Mouse (Mus musculus): ENCODE results near the gene Tff2. TPM values are rescaled to one million over a fixed set of nuclear protein-coding genes. Genes with fewer than 3 reads are reported as not detected.

Gene Tff2
- polyA plus RNA-seq, 1 experiment = 19.0 TPM

- no peaks in the 10 kb centered on the region for H3K4me1 ChIP-seq (ENCODE audit: control insufficient read depth, insufficient read depth, insufficient read length, low read length)
- WGBS = 73% methylated on average over 15 of the region's 15 CpGs
- H3K36me3 ChIP-seq (ENCODE audit: control insufficient read depth, insufficient read depth, low read length) = no peaks in the 10 kb centered on the region
- no peak for TF ChIP-seq POLR2A (IDR thresholded peaks at IDR 0.05; ENCODE audit: low read depth, low read length)
- H3K4me3 ChIP-seq (ENCODE audit: low read depth, low read length) = no peak overlapping the region
- H3K27me3 ChIP-seq (ENCODE audit: control insufficient read depth, insufficient read depth, low read length) = no peaks in the 10 kb centered on the region
- H3K27ac ChIP-seq (ENCODE audit: insufficient read depth, low read depth, low read length) = no peak overlapping the region
These were observed 35.7 kb downstream of the Tff2 start for GRCm38 (mm10) chr17:31108388-31108787.

- H3K4me3 ChIP-seq (ENCODE audit: low read depth, low read length) = no peak overlapping the region
- H3K27me3 ChIP-seq (ENCODE audit: control insufficient read depth, insufficient read depth, low read length) = no peaks in the 10 kb centered on the region
- no peaks in the 10 kb centered on the region for H3K36me3 ChIP-seq (ENCODE audit: control insufficient read depth, insufficient read depth, low read length)
- TF ChIP-seq POLR2A (IDR thresholded peaks at IDR 0.05; ENCODE audit: low read depth, low read length) (no peak), CTCF (IDR thresholded peaks at IDR 0.05; ENCODE audit: extremely low read depth, insufficient read length, insufficient replicate concordance, low read depth, low read length) (no peak)
- WGBS = 76% methylated on average over 8 of the region's 8 CpGs
- H3K4me1 ChIP-seq (ENCODE audit: control insufficient read depth, insufficient read depth, insufficient read length, low read length) = no peaks in the 10 kb centered on the region
- no peak overlapping the region for H3K27ac ChIP-seq (ENCODE audit: insufficient read depth, low read depth, low read length)
These were observed 40.3 kb downstream of the Tff2 start for GRCm38 (mm10) chr17:31103823-31104222.

- TF ChIP-seq CTCF (IDR thresholded peaks at IDR 0.05; ENCODE audit: extremely low read depth, insufficient read length, insufficient replicate concordance, low read depth, low read length) (no peak), POLR2A (IDR thresholded peaks at IDR 0.05; ENCODE audit: low read depth, low read length) (no peak)
- 79% methylated on average over 8 of the region's 8 CpGs for WGBS
- H3K36me3 ChIP-seq (ENCODE audit: control insufficient read depth, insufficient read depth, low read length) = no peaks in the 10 kb centered on the region
- H3K27me3 ChIP-seq (ENCODE audit: control insufficient read depth, insufficient read depth, low read length) = no peaks in the 10 kb centered on the region
- no peaks in the 10 kb centered on the region for H3K4me1 ChIP-seq (ENCODE audit: control insufficient read depth, insufficient read depth, insufficient read length, low read length)
- no peak overlapping the region for H3K4me3 ChIP-seq (ENCODE audit: low read depth, low read length)
- H3K27ac ChIP-seq (ENCODE audit: insufficient read depth, low read depth, low read length) = no peak overlapping the region
These were observed 41.0 kb downstream of the Tff2 start for GRCm38 (mm10) chr17:31103007-31103570.

- H3K4me1 ChIP-seq (ENCODE audit: control insufficient read depth, insufficient read depth, insufficient read length, low read length) = no peaks in the 10 kb centered on the region
- TF ChIP-seq POLR2A (IDR thresholded peaks at IDR 0.05; ENCODE audit: low read depth, low read length) = no peak
- no peak for TF ChIP-seq CTCF (IDR thresholded peaks at IDR 0.05; ENCODE audit: extremely low read depth, insufficient read length, insufficient replicate concordance, low read depth, low read length)
- no peak overlapping the region for H3K4me3 ChIP-seq (ENCODE audit: low read depth, low read length)
- H3K27ac ChIP-seq (ENCODE audit: insufficient read depth, low read depth, low read length) = no peak overlapping the region
- WGBS = 77% methylated on average over 5 of the region's 5 CpGs
- H3K36me3 ChIP-seq (ENCODE audit: control insufficient read depth, insufficient read depth, low read length) = no peaks in the 10 kb centered on the region
- no peaks in the 10 kb centered on the region for H3K27me3 ChIP-seq (ENCODE audit: control insufficient read depth, insufficient read depth, low read length)
These were observed 45.3 kb downstream of the Tff2 start for GRCm38 (mm10) chr17:31098788-31099187.

GRCm38 (mm10) chr17:31096893-31097292, 47.2 kb downstream of the Tff2 start:
- no peak overlapping the region for H3K27ac ChIP-seq (ENCODE audit: insufficient read depth, low read depth, low read length)
- H3K4me1 ChIP-seq (ENCODE audit: control insufficient read depth, insufficient read depth, insufficient read length, low read length) = no peaks in the 10 kb centered on the region
- no peaks in the 10 kb centered on the region for H3K27me3 ChIP-seq (ENCODE audit: control insufficient read depth, insufficient read depth, low read length)
- no peaks in the 10 kb centered on the region for H3K36me3 ChIP-seq (ENCODE audit: control insufficient read depth, insufficient read depth, low read length)
- TF ChIP-seq POLR2A (IDR thresholded peaks at IDR 0.05; ENCODE audit: low read depth, low read length) = no peak
- TF ChIP-seq CTCF (IDR thresholded peaks at IDR 0.05; ENCODE audit: extremely low read depth, insufficient read length, insufficient replicate concordance, low read depth, low read length) = no peak
- WGBS = 96% methylated on average over 2 of the region's 2 CpGs
- no peak overlapping the region for H3K4me3 ChIP-seq (ENCODE audit: low read depth, low read length)

GRCm38 (mm10) chr17:31095570-31095969, 48.5 kb downstream of the Tff2 start:
- 78% methylated on average over 7 of the region's 7 CpGs for WGBS
- H3K27ac ChIP-seq (ENCODE audit: insufficient read depth, low read depth, low read length) = no peak overlapping the region
- H3K27me3 ChIP-seq (ENCODE audit: control insufficient read depth, insufficient read depth, low read length) = no peaks in the 10 kb centered on the region
- no peak overlapping the region for H3K4me3 ChIP-seq (ENCODE audit: low read depth, low read length)
- no peak for TF ChIP-seq CTCF (IDR thresholded peaks at IDR 0.05; ENCODE audit: extremely low read depth, insufficient read length, insufficient replicate concordance, low read depth, low read length)
- no peak for TF ChIP-seq POLR2A (IDR thresholded peaks at IDR 0.05; ENCODE audit: low read depth, low read length)
- H3K36me3 ChIP-seq (ENCODE audit: control insufficient read depth, insufficient read depth, low read length) = no peaks in the 10 kb centered on the region
- no peaks in the 10 kb centered on the region for H3K4me1 ChIP-seq (ENCODE audit: control insufficient read depth, insufficient read depth, insufficient read length, low read length)

- Histone ChIP-seq H3K27me3 (ENCODE audit: control insufficient read depth, insufficient read depth, low read length) (no peaks in the 10 kb centered on the region), H3K4me3 (ENCODE audit: low read depth, low read length) (no peak overlapping the region), H3K4me1 (ENCODE audit: control insufficient read depth, insufficient read depth, insufficient read length, low read length) (no peaks in the 10 kb centered on the region), H3K36me3 (ENCODE audit: control insufficient read depth, insufficient read depth, low read length) (no peaks in the 10 kb centered on the region), H3K27ac (ENCODE audit: insufficient read depth, low read depth, low read length) (no peak overlapping the region)
- WGBS = 52% methylated on average over 5 of the region's 5 CpGs
- TF ChIP-seq POLR2A (IDR thresholded peaks at IDR 0.05; ENCODE audit: low read depth, low read length) = no peak
- no peak for TF ChIP-seq CTCF (IDR thresholded peaks at IDR 0.05; ENCODE audit: extremely low read depth, insufficient read length, insufficient replicate concordance, low read depth, low read length)
These were observed 49.3 kb downstream of the Tff2 start for GRCm38 (mm10) chr17:31094781-31095180.

Other genes starting within 250 kb of the Tff2 start
- 0.52 and 11.3 TPM in 2 replicates for gene Glp1r, start 242.5 kb downstream of the Tff2 start, polyA plus RNA-seq (2012; rRNA removed)
- gene Umodl1, start 189.6 kb downstream of the Tff2 start, polyA plus RNA-seq (2012; rRNA removed) = 0.10 TPM in 1 of 2 replicates, not detected in the other
- gene Abcg1, start 86.6 kb downstream of the Tff2 start, polyA plus RNA-seq (2012; rRNA removed) = 1.6 and 2.5 TPM in 2 replicates
- gene Tff3, start 14.6 kb downstream of the Tff2 start, polyA plus RNA-seq (2012; rRNA removed) = 5,248 and 10,550 TPM in 2 replicates
- gene Tff1, start 21.0 kb upstream of the Tff2 start, polyA plus RNA-seq (2012; rRNA removed) = 7.6 and 3,319 TPM in 2 replicates
- 0.11 TPM in 1 of 2 replicates, not detected in the other for gene Tmprss3, start 54.7 kb upstream of the Tff2 start, polyA plus RNA-seq (2012; rRNA removed)
- gene Ubash3a, start 63.6 kb upstream of the Tff2 start, polyA plus RNA-seq (2012; rRNA removed) = 0.76 and 0.98 TPM in 2 replicates
- gene Rsph1, start 133.1 kb upstream of the Tff2 start, polyA plus RNA-seq (2012; rRNA removed) = 0.46 TPM in 1 of 2 replicates, not detected in the other
- gene Slc37a1, start 142.5 kb upstream of the Tff2 start, polyA plus RNA-seq (2012; rRNA removed) = 68.2 and 145 TPM in 2 replicates
- gene Pde9a, start 241.9 kb upstream of the Tff2 start, polyA plus RNA-seq (2012; rRNA removed) = 112 and 394 TPM in 2 replicates